ENCODE assay signal across 15 mouse cellular contexts in genomic region chr11:114485429-114485828, GRCm38 (mm10).
DNase-seq lines count a peak whose midpoint lies in the region; ATAC-seq and TF ChIP-seq lines count a peak whose summit lies in the region.
"Had no signal": no experiment of that assay in that cellular context is flagged by ENCODE, and none has a peak within 500 bp of the region (broad histone marks: within the 10 kb centered on the region; RNA-seq: fewer than 3 reads in every experiment).

No protein-coding gene starts in this region.

- H3K9ac ChIP-seq in heart, embryonic 14.5 days (ENCODE audit: low read length): no peak overlapping the region
- H3K9ac ChIP-seq in MEL (ENCODE audit: control insufficient read depth, low read depth, low read length, poor library complexity, severe bottlenecking): no peak overlapping the region
- H3K9ac ChIP-seq: midbrain, embryonic 13.5 days had no signal

- peaks cover 10% of the 10 kb centered on the region for H3K27me3 ChIP-seq in heart, embryonic 14.5 days (ENCODE audit: control insufficient read depth, insufficient read depth, low read length)
- no peaks in the 10 kb centered on the region for H3K27me3 ChIP-seq in MEL (ENCODE audit: control insufficient read depth in 1 of 2, insufficient read depth in 2 of 2, low read length in 2 of 2)

- H3K36me3 ChIP-seq in heart, embryonic 14.5 days (ENCODE audit: control insufficient read depth, insufficient read depth, low read length): no peaks in the 10 kb centered on the region
- no peaks in the 10 kb centered on the region for H3K36me3 ChIP-seq in MEL (ENCODE audit: control insufficient read depth in 1 of 2, insufficient read depth in 2 of 2, low read length in 2 of 2)
- H3K36me3 ChIP-seq: midbrain, embryonic 13.5 days had no signal

- WGBS in heart, embryonic 14.5 days: 26% methylated on average over 15 of the region's 15 CpGs

- peak overlapping the region; percentile 23 for H3K4me2 ChIP-seq in heart, embryonic 14.5 days (ENCODE audit: low read length)
- H3K4me2 ChIP-seq: midbrain, embryonic 13.5 days had no signal

- no peak for DNase-seq in heart, adult 11 months
- peak; percentile 9 for DNase-seq in MEL (ENCODE audit: low read depth, low spot score)
- DNase-seq in kidney, postnatal 25 days: no peak
- no peak for DNase-seq in urinary bladder, adult 18-20 months (ENCODE audit: low spot score in 2 of 2)
- no peak for DNase-seq in left cerebral cortex, adult 9 months (ENCODE audit: low spot score in 2 of 2)
- DNase-seq: cerebellum, adult 18-20 months; gastrocnemius, postnatal 14 days; right cerebral cortex, postnatal 4 days; thymus, postnatal 14 days had no signal

- TF ChIP-seq EP300 in MEL (IDR thresholded peaks at IDR 0.05; ENCODE audit: low read depth in 1 of 2, low read length in 2 of 2): no peak

- peaks cover 2 to 4% of the 10 kb centered on the region in 2 experiments; a peak in 1 of 4 replicates for H3K4me1 ChIP-seq in heart, embryonic 14.5 days (ENCODE audit: control insufficient read depth in 2 of 2, insufficient read depth in 2 of 2, low read length in 2 of 2)
- no peaks in the 10 kb centered on the region for H3K4me1 ChIP-seq in MEL (ENCODE audit: control insufficient read depth in 1 of 2, insufficient read depth in 2 of 2, low read length in 2 of 2)

- TF ChIP-seq POLR2A in MEL (IDR thresholded peaks at IDR 0.05; ENCODE audit: control insufficient read depth in 1 of 2, insufficient read depth in 1 of 2, low read depth in 1 of 2, low read length in 2 of 2, poor library complexity in 1 of 2): no peak

- no peak for TF ChIP-seq CTCF in MEL (IDR thresholded peaks at IDR 0.05 in 2 of 3, conservative IDR thresholded peaks at IDR 0.05 in 1 of 3; ENCODE audit: control insufficient read depth in 1 of 3, insufficient read depth in 1 of 3, low read depth in 2 of 3, low read length in 3 of 3, poor library complexity in 1 of 3, severe bottlenecking in 1 of 3)

- no peak for TF ChIP-seq RAD21 in MEL (IDR thresholded peaks at IDR 0.05; ENCODE audit: low read depth, low read length)

- H3K27ac ChIP-seq in heart, embryonic 14.5 days (replicated peaks in 1 of 2; ENCODE audit: control insufficient read depth in 1 of 2, insufficient read depth in 1 of 2, low read depth in 2 of 2, low read length in 2 of 2): no peak overlapping the region
- H3K27ac ChIP-seq in MEL (ENCODE audit: control insufficient read depth, low read depth, low read length): no peak overlapping the region
- H3K27ac ChIP-seq: left cerebral cortex, adult 2 months; midbrain, embryonic 13.5 days had no signal

- no peaks in the 10 kb centered on the region for H3K9me3 ChIP-seq in heart, embryonic 14.5 days (ENCODE audit: control insufficient read depth, low read length)
- no peaks in the 10 kb centered on the region for H3K9me3 ChIP-seq in MEL (replicated peaks; ENCODE audit: insufficient read depth, low read length)
- H3K9me3 ChIP-seq: midbrain, embryonic 13.5 days had no signal

- ATAC-seq in heart, embryonic 14.5 days (ENCODE audit: insufficient number of reproducible peaks, insufficient read depth, low FRiP score, low read depth): no peak
- peak; percentile 35 for ATAC-seq in granulocyte monocyte progenitor cell, adult 5-6 weeks (replicated peaks; ENCODE audit: poor library complexity, severe bottlenecking)
- ATAC-seq in megakaryocyte progenitor cell, adult 5-6 weeks (replicated peaks; ENCODE audit: poor library complexity): peak; percentile 84
- ATAC-seq: intestine, embryonic 16.5 days; midbrain, embryonic 13.5 days had no signal

- no peak overlapping the region for H3K4me3 ChIP-seq in heart, embryonic 14.5 days (ENCODE audit: control insufficient read depth in 1 of 2, insufficient read depth in 1 of 2, low read depth in 1 of 2, low read length in 2 of 2)
- no peak overlapping the region for H3K4me3 ChIP-seq in MEL (ENCODE audit: control insufficient read depth in 1 of 2, insufficient read depth in 1 of 2, low read depth in 2 of 2, low read length in 2 of 2)
- H3K4me3 ChIP-seq: left cerebral cortex, adult 2 months; midbrain, embryonic 13.5 days had no signal

- no peaks in the 10 kb centered on the region for H3K79me2 ChIP-seq in MEL (ENCODE audit: control insufficient read depth, insufficient read depth, low read length, poor library complexity)

TF ChIP-seq in MEL, 35 proteins besides CTCF, POLR2A, EP300 and RAD21:
- no peak for TF ChIP-seq RCOR1 (IDR thresholded peaks at IDR 0.05; ENCODE audit: low read depth, low read length)
- no peak for TF ChIP-seq KAT2A (conservative IDR thresholded peaks at IDR 0.05; ENCODE audit: low read depth, low read length)
- TF ChIP-seq ELF1 (IDR thresholded peaks at IDR 0.05; ENCODE audit: low read depth, low read length): no peak
- TF ChIP-seq GABPA (IDR thresholded peaks at IDR 0.05; ENCODE audit: low read depth, low read length): no peak
- TF ChIP-seq MAX (IDR thresholded peaks at IDR 0.05; ENCODE audit: low read length): no peak
- TF ChIP-seq MYB (IDR thresholded peaks at IDR 0.05; ENCODE audit: low read depth, low read length): no peak
- no peak for TF ChIP-seq MEF2A (IDR thresholded peaks at IDR 0.05; ENCODE audit: extremely low read depth, insufficient replicate concordance, low read depth, low read length, poor library complexity, severe bottlenecking)
- no peak for TF ChIP-seq SMC3 (IDR thresholded peaks at IDR 0.05; ENCODE audit: low read depth, low read length)
- no peak for TF ChIP-seq ZC3H11A (IDR thresholded peaks at IDR 0.05; ENCODE audit: low read depth, low read length)
- TF ChIP-seq ZMIZ1 (IDR thresholded peaks at IDR 0.05; ENCODE audit: low read depth, low read length): no peak
- no peak for TF ChIP-seq MAZ (IDR thresholded peaks at IDR 0.05; ENCODE audit: low read depth, low read length)
- TF ChIP-seq POLR2AphosphoS2 (IDR thresholded peaks at IDR 0.05; ENCODE audit: low read length): no peak
- no peak for TF ChIP-seq UBTF (IDR thresholded peaks at IDR 0.05; ENCODE audit: borderline replicate concordance, insufficient read depth, low read depth, low read length)
- no peak for TF ChIP-seq SIN3A (IDR thresholded peaks at IDR 0.05; ENCODE audit: low read length)
- no peak for TF ChIP-seq USF2 (IDR thresholded peaks at IDR 0.05; ENCODE audit: borderline replicate concordance in 1 of 2, insufficient read depth in 1 of 2, low read depth in 1 of 2, low read length in 2 of 2)
